Comparison of ENCODE assay signal across 19 mouse cellular contexts in the genomic region with DNA sequence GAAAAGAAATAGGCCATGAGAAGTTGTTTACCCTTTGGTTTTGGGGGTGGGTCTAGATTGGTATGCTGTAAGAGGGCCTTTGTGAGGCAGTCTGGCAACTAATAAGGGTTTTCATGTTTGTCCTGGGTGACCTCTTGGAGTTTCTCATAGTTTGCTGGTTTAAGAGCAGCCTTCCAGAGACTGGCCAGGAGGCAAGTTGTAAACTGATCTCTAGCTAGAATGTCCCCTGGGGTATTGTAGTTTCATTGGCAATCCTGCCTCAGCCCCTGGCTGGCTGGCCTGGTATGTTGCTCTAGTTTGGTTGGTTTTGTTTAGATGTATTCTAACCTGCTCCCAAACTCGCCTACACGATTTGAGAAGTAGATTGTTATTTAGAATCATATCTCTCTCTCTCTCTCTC.
A peak's percentile ranks its signal among the peaks of the same experiment; 100 is the strongest.
DNase-seq lines count a peak whose midpoint lies in the region; ATAC-seq and TF ChIP-seq lines count a peak whose summit lies in the region.
"Had no signal": no experiment of that assay in that cellular context is flagged by ENCODE, and none has a peak within 500 bp of the region (broad histone marks: within the 10 kb centered on the region; RNA-seq: fewer than 3 reads in every experiment).

No protein-coding gene starts in this region.

- no peak overlapping the region; the same call in 1 of the 2 replicates for H3K27ac ChIP-seq in limb, embryonic 13.5 days
- H3K27ac ChIP-seq: heart, embryonic 10.5 days; hindbrain, postnatal 0 days; kidney, embryonic 15.5 days; liver, embryonic 13.5 days; midbrain, embryonic 12.5 days had no signal

- in situ Hi-C loops in Patski (cut with MboI; ENCODE audit: low pct_unique_long_range_greater_than_20kb) = no loop called here

- CTCF ChIA-PET in Patski (lab: Charles Lee) = no interaction called here

- DNase-seq in gastrocnemius, postnatal 25 days = peak; percentile 20
- no peak for DNase-seq in gastrocnemius, adult 8-10 months (ENCODE audit: low spot score in 2 of 2)
- DNase-seq in 3T3-L1 (ENCODE audit: low read depth, low spot score) (peak; percentile 83), Patski (ENCODE audit: low read depth, low spot score) (peak; percentile 60)
- no peak for DNase-seq in cerebellum, adult 11-12 months
- DNase-seq in spleen, adult 12 weeks (ENCODE audit: low spot score) = no peak
- DNase-seq: cerebellum, adult 2 months; cerebellum, postnatal 25 days; forebrain, postnatal 0 days; left cerebral cortex, postnatal 4 days; liver, embryonic 13.5 days; lung, adult 2 months; lung, postnatal 14 days had no signal

- H3K27me3 ChIP-seq in Patski = no peaks in the 10 kb centered on the region
- no peaks in the 10 kb centered on the region for H3K27me3 ChIP-seq in limb, embryonic 13.5 days
- H3K27me3 ChIP-seq: kidney, embryonic 15.5 days; liver, embryonic 13.5 days; midbrain, embryonic 12.5 days had no signal

- POLR2A ChIA-PET in Patski (lab: Charles Lee) = interaction anchor here (0.6 to 0.7 kb wide), 4 partner anchors 16 to 1115 kb away, joined by 3 to 7 read pairs (median 4); no protein-coding TSS in a partner anchor

- H3K36me3 ChIP-seq in limb, embryonic 13.5 days = no peaks in the 10 kb centered on the region
- H3K36me3 ChIP-seq: heart, embryonic 10.5 days; kidney, embryonic 15.5 days; liver, embryonic 13.5 days; midbrain, embryonic 12.5 days had no signal

- H3K4me1 ChIP-seq in limb, embryonic 13.5 days = peaks cover 15% of the 10 kb centered on the region

- H3K9me3 ChIP-seq in limb, embryonic 13.5 days = no peaks in the 10 kb centered on the region
- H3K9me3 ChIP-seq: heart, embryonic 10.5 days; kidney, embryonic 15.5 days; liver, embryonic 13.5 days; midbrain, embryonic 12.5 days had no signal

- H3K4me3 ChIP-seq in limb, embryonic 13.5 days = no peak overlapping the region
- H3K4me3 ChIP-seq: heart, embryonic 10.5 days; kidney, embryonic 15.5 days; liver, embryonic 13.5 days; midbrain, embryonic 12.5 days had no signal

- H3K9ac ChIP-seq in limb, embryonic 13.5 days = no peak overlapping the region
- H3K9ac ChIP-seq: forebrain, postnatal 0 days; kidney, embryonic 15.5 days; liver, embryonic 13.5 days; midbrain, embryonic 12.5 days had no signal

- peak; percentile 75 for ATAC-seq in Patski
- 0 out of 2 replicates have a peak, but pooled peaks have one; percentile 40 for ATAC-seq in limb, embryonic 13.5 days (ENCODE audit: low FRiP score, low read depth)
- ATAC-seq: forebrain, postnatal 0 days; hindbrain, postnatal 0 days; intestine, embryonic 16.5 days had no signal

- no peak overlapping the region for H3K4me2 ChIP-seq in limb, embryonic 13.5 days (replicated peaks)
- H3K4me2 ChIP-seq: kidney, embryonic 15.5 days; liver, embryonic 13.5 days; midbrain, embryonic 12.5 days had no signal

- 63% methylated on average over 2 of the region's 2 CpGs for WGBS in limb, embryonic 13.5 days

- no peak for TF ChIP-seq CTCF in Patski (IDR thresholded peaks at IDR 0.05)

Comparison
In these comparisons a context has a peak if more than half of its experiments do, and no peak if none do; other contexts are left out.
1. DNase-seq: peak in gastrocnemius, postnatal 25 days (single experiment), 3T3-L1 (single experiment) and Patski (single experiment); none in gastrocnemius, adult 8-10 months (0 of 2), cerebellum, adult 11-12 months (single experiment) and spleen, adult 12 weeks (single experiment).